Mouse (Mus musculus) lung, postnatal 0 days (tissue): ENCODE results near the gene Pprc1. TPM values are rescaled to one million over a fixed set of nuclear protein-coding genes. Genes with fewer than 3 reads are reported as not detected.

Experiments
- ATAC-seq: fragments of 200-750 bp; cut with Nextera tagmentation; 2 replicates; pipeline ENCODE4 v1.8.0; 2017; ENCODE audit warnings: moderate library complexity
- DNase-seq: peaks from one replicate; pipeline ENCODE4 v3.0.0-alpha.2; 2016; ENCODE audit warnings: low spot score
- H3K27ac ChIP-seq: fragments of 300-500 bp; sonication (generic); 2 replicates; pipeline ENCODE4 v1.5.1; 2014; ENCODE audit warnings: antibody characterized with exemption, mild to moderate bottlenecking, low read length, mixed read lengths
- H3K27me3 ChIP-seq: fragments of 300-500 bp; sonication (generic); replicated peaks from 2 replicates; pipeline ENCODE4 v1.6.1; 2014; ENCODE audit warnings: low read length, mixed read lengths; ENCODE audit not compliant: insufficient read depth
- H3K36me3 ChIP-seq: fragments of 300-500 bp; sonication (generic); 2 replicates; pipeline ENCODE4 v1.6.1; 2014; ENCODE audit warnings: low read length, mixed read lengths; ENCODE audit not compliant: insufficient read depth
- H3K4me1 ChIP-seq: fragments of 300-500 bp; sonication (generic); 2 replicates; pipeline ENCODE4 v1.6.1; 2014; ENCODE audit warnings: antibody characterized with exemption, low read depth, low read length, mixed read lengths; ENCODE audit not compliant: insufficient read depth
- H3K4me2 ChIP-seq: fragments of 300-500 bp; sonication (generic); replicated peaks from 2 replicates; pipeline ENCODE4 v1.6.1; 2014; ENCODE audit warnings: low read depth, mild to moderate bottlenecking, low read length, moderate library complexity, mixed read lengths
- H3K4me3 ChIP-seq: fragments of 300-500 bp; sonication (generic); 2 replicates; pipeline ENCODE4 v1.5.1; 2014; ENCODE audit warnings: low read depth, low read length
- H3K9ac ChIP-seq: fragments of 300-500 bp; sonication (generic); replicated peaks from 2 replicates; pipeline ENCODE4 v1.6.1; 2014; ENCODE audit warnings: low read depth, mild to moderate bottlenecking
- H3K9me3 ChIP-seq: fragments of 300-500 bp; sonication (generic); 2 replicates; pipeline ENCODE4 v1.6.1; 2016; ENCODE audit warnings: low read length, mixed read lengths
- CTCF ChIP-seq: IDR thresholded peaks from 2 replicates; pipeline ENCODE4 v1.5.1; 2016; ENCODE audit warnings: antibody characterized with exemption, mild to moderate bottlenecking
- EP300 ChIP-seq: IDR thresholded peaks from 2 replicates; pipeline ENCODE4 v1.6.1; 2016; ENCODE audit warnings: antibody characterized with exemption, mild to moderate bottlenecking, control low read depth
- WGBS: fragments of 180-500 bp; shearing (Covaris S2); extraction: QIAGEN DNeasy Blood & Tissue Kit; methylation state at CpG from one replicate; pipeline ENCODE4 v1.1.7; 2014; 5-methylcytosine and 5-hydroxymethylcytosine counted together
- polyA plus RNA-seq: library from polyadenylated mRNA; unstranded; fragments of >200 nt; fragmentation: Nextera tagmentation; extraction: Ambion mirVana; gene quantifications from 2 replicates; pipeline ENCODE4 v1.2.1, GENCODE M21; 2015

Gene Pprc1
- polyA plus RNA-seq, 1 experiment from 2014 or later, result 6.0 TPM

DNA sequence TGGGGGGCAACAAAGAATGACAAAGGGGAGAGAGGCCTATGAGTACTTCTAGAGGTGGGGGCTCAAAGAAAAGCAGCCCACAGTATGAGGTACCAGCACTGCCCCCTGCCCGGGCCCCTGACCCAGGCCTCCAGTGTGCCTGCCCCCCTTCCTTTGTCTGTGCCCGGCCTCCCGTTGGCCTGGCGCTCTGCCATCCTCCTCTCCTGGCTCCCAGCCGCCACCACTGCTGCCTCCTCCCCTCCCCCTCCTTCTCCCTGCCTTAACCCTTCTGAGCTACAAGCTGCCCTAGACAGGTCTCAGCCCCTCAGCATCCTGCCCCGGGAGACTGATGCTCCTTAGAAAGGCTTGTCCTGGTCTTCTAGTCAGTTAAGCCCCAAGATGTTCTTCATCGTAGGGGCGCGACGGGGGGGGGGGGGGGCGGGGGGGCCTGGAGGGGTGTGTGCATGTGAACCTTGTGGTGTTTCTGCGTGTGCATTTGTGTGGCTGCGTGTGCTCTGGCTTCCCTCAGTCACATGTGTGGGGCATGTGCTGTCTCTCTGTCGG, 2.7 kb upstream of the Pprc1 start:
- no peaks in the 10 kb centered on the region for H3K36me3 ChIP-seq
- H3K4me1 ChIP-seq, result peaks cover 55% of the 10 kb centered on the region; the same call in 1 of the 2 replicates
- H3K9ac ChIP-seq, result 0 out of 2 replicates have a peak overlapping the region, but pooled peaks have one; percentile 23
- DNase-seq (peak; percentile 92), ATAC-seq (no peak)
- H3K4me2 ChIP-seq, result peak overlapping the region; percentile 93
- H3K27ac ChIP-seq, result peak overlapping the region; percentile 66
- H3K27me3 ChIP-seq, result no peaks in the 10 kb centered on the region
- no peaks in the 10 kb centered on the region for H3K9me3 ChIP-seq
- no peak for TF ChIP-seq CTCF
- WGBS, result 0% methylated on average over 9 of the region's 14 CpGs
- H3K4me3 ChIP-seq, result peak overlapping the region; percentile 95

DNA sequence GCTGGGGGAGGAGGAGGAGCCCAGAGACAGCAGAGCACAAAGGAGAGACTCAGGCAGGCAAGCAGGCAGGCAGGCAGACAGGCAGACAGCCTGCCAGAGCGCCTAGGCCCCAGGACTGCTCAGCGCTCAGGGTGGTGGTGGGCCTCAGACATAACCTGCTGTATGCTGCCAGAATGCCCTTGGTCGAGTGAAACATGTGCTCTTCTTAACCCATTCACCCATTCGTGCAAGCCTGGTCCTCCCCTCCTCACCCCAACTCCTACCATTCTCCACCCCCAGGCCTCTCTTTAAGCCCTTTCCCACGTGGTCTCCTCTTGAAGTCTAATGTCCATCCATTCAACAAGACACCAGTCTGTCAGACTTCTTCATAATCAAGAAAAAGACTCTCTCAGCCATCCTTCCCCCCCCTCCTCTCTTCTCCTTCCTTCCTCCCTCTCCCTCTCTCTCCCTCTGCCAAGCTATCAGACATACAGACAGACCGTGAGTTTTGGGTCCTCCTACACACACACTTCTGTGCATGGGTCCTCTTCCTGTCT, 2.1 kb upstream of the Pprc1 start:
- Histone ChIP-seq H3K9ac (no peak overlapping the region), H3K27me3 (no peaks in the 10 kb centered on the region), H3K27ac (peak overlapping the region; percentile 98), H3K36me3 (no peaks in the 10 kb centered on the region), H3K4me2 (peak overlapping the region; percentile 93), H3K4me1 (peaks cover 50% of the 10 kb centered on the region; the same call in 1 of the 2 replicates), H3K4me3 (peak overlapping the region; percentile 95; the same call in 1 of the 2 replicates), H3K9me3 (no peaks in the 10 kb centered on the region)
- no peak for ATAC-seq
- DNase-seq, result peak; percentile 38
- no peak for TF ChIP-seq CTCF
- no peak for TF ChIP-seq EP300
- 3% methylated on average over 5 of the region's 6 CpGs for WGBS

DNA sequence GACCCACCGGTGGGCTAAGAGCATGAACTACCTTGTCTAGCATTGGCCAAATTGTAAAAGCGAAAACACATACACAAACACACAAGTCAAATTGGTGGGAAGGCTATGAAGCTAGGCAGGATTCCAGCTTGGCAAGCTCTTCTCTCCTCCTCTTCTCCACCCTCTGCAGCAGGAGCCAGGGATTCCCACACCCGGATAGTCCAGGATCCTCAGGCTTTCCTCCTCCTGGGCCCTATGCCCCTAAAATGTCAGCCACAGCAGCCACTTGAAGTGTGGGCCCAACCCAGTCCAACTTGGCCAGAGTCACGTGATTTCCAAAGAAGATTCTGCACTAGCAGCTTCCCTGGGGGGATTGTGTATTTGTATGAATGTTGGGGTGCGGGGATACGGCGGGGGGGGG, 1.3 kb upstream of the Pprc1 start:
- TF ChIP-seq CTCF (no peak), EP300 (no peak)
- H3K4me3 ChIP-seq, result peak overlapping the region; percentile 95
- H3K36me3 ChIP-seq, result no peaks in the 10 kb centered on the region
- ATAC-seq, result no peak
- DNase-seq, result peak; percentile 30
- H3K4me1 ChIP-seq, result peaks cover 42% of the 10 kb centered on the region; the same call in 1 of the 2 replicates
- no peak overlapping the region for H3K9ac ChIP-seq
- peak overlapping the region; percentile 98 for H3K27ac ChIP-seq
- H3K4me2 ChIP-seq, result peak overlapping the region; percentile 93
- no peaks in the 10 kb centered on the region for H3K9me3 ChIP-seq
- no peaks in the 10 kb centered on the region for H3K27me3 ChIP-seq
- 39% methylated on average over 7 of the region's 7 CpGs for WGBS

DNA sequence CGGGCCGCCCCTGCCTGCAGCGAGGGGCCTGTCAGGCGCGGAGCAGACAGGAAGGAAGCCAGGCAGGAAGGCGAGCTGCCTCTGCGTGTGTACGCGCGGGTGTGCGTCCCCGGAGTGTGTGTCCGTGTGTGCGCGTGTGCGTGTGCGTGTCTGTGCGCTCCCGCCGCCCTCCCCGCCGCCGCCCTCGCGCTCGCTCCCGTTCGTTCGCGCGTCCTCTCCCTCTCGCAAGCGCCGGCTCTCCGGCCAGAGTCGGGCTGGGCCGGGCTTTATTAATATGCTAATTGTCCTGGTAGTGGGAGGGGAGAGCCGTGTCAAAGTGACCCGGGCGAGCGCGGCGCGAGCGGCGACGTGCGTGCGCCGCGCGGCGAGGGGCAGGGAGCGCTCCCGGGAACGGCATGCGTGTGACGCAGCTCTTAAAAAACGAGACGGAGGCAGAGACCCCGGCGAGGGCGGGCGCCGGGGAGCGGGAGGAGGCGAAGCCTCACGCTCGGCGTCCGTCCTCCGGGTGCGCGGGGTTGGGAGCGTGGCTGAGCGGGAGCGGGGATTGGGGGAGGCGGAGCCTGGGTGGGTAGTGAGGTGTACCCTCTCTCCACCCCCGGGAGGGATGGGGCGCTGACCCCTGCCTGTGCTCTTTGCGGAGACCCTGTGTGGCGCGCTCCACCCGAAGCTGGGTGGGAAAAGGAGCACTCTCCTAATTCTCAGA, 458 bp downstream of the Pprc1 start, which contains the start of gene Ldb1:
TSS of gene Ldb1 (minus strand) at position 222 of the 703 bp plus-strand sequence.
- peak; percentile 97 for DNase-seq
- no peak for TF ChIP-seq CTCF
- TF ChIP-seq EP300, result no peak
- H3K9me3 ChIP-seq, result no peaks in the 10 kb centered on the region
- peak within 1 kb of the TSS; percentile 95 for H3K4me3 ChIP-seq
- ATAC-seq, result peak; percentile 79
- peak within 1 kb of the TSS; percentile 86 for H3K9ac ChIP-seq
- no peaks in the 10 kb centered on the region for H3K27me3 ChIP-seq
- peaks cover 39% of the 10 kb centered on the region; the same call in 1 of the 2 replicates for H3K4me1 ChIP-seq
- H3K36me3 ChIP-seq, result no peaks in the 10 kb centered on the region
- H3K27ac ChIP-seq, result peak within 1 kb of the TSS; percentile 98
- WGBS, result under 1% methylated on average over 51 of the region's 84 CpGs
- peak within 1 kb of the TSS; percentile 93 for H3K4me2 ChIP-seq

DNA sequence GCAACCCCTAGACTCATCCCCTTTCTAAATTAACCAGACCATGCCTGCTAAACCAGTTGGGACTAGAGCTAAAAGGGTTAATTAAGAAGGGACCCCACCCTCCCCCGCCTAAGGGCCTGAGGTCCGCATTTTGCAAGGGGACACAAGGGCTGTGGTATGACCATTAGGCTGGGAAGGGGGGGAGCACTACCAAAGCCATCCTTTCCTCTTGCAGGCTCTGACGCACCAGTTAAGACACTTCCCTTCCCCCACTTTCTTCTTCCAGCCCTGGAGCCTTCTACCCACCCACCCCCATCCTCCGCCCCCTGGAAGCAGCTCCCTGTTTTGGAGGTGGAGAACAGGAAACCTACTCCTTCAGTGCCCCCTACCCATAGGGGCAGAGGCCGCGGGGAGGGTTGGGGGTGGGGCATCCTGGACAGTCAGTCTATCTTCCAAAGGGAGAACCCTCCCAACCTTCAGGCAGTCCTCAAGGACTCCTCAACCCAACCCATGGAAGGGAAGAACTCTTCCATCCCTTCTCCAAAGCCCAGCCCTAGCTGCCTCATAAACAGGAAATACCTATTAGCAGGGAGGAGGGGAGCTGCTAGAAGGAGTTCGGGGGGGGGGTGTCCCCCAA, 1.1 kb downstream of the Pprc1 start:
- Histone ChIP-seq H3K4me1 (peaks cover 34% of the 10 kb centered on the region; the same call in 1 of the 2 replicates), H3K27me3 (no peaks in the 10 kb centered on the region), H3K36me3 (no peaks in the 10 kb centered on the region), H3K9me3 (no peaks in the 10 kb centered on the region), H3K9ac (peak overlapping the region; percentile 86), H3K4me2 (peak overlapping the region; percentile 93), H3K4me3 (peak overlapping the region; percentile 95), H3K27ac (peak overlapping the region; percentile 98)
- 2% methylated on average over 7 of the region's 7 CpGs for WGBS
- TF ChIP-seq EP300 (no peak; the same call in 1 of the 2 replicates), CTCF (no peak)
- DNase-seq (peak; percentile 98), ATAC-seq (peak; percentile 76)

DNA sequence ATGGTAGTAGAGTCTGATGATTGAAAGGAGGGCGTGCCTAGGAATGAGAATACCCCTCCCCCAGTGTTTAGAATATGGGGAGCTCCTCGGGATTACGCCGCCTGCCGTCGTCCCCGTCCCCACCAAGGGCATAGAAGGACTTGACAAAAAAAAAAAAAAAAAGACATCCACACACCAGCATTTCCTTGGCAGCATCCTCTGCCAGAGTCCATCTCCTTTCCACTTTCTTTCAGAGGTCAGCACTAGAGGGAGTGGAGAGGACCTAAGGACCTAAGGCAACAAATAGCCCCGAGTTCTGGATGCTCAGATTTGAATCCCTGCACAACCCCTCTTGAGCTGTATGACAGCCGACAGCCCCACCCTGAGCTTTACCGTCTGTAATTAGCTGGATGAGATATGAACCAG, 1.9 kb downstream of the Pprc1 start:
- TF ChIP-seq EP300 (no peak), CTCF (peak; percentile 57)
- peaks cover 26% of the 10 kb centered on the region; the same call in 1 of the 2 replicates for H3K4me1 ChIP-seq
- no peaks in the 10 kb centered on the region for H3K36me3 ChIP-seq
- no peaks in the 10 kb centered on the region for H3K27me3 ChIP-seq
- H3K4me2 ChIP-seq, result peak overlapping the region; percentile 93; the same call in 1 of the 2 replicates
- H3K27ac ChIP-seq, result peak overlapping the region; percentile 98
- WGBS, result 2% methylated on average over 10 of the region's 10 CpGs
- no peaks in the 10 kb centered on the region for H3K9me3 ChIP-seq
- ATAC-seq (no peak), DNase-seq (peak; percentile 77)
- no peak overlapping the region for H3K9ac ChIP-seq
- 0 out of 2 replicates have a peak overlapping the region, but pooled peaks have one; percentile 95 for H3K4me3 ChIP-seq
